Mouse (Mus musculus): ENCODE results near the gene Gm5105.

DNA sequence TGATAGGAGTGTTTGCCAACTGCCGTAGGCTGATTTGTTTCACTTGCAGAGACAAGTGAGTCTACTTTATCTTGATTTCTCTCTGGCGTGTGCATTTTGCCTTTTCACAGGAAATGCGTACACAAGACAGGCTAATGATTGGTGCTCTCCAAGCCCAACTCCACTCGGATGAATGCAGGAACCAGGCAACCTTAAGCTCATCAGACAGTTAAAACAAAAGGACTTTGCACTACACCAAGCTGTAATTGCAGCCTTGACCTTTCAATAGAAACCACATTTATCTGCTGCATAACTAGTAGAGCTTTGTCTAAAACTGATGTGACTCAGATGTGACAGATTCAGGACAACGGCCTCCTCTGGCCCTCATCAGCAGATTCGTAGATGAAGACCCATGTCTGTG is 33.2 kb downstream of the Gm5105 start:
- TF ChIP-seq POLR2A (IDR thresholded peaks at IDR 0.05; ENCODE audit: borderline replicate concordance, extremely low read depth, low read depth, low read length): no peak
- no peak for TF ChIP-seq CTCF (IDR thresholded peaks at IDR 0.05; ENCODE audit: insufficient read depth, low read length)
